Mouse (Mus musculus): ENCODE results near the gene Smad9. TPM values are rescaled to one million over a fixed set of nuclear protein-coding genes. Genes with fewer than 3 reads are reported as not detected.

The Smad9 gene
- polyA plus RNA-seq, 1 experiment = 0.47 TPM

- Histone ChIP-seq H3K27ac (ENCODE audit: control insufficient read depth, insufficient read depth, low read depth, low read length) (no peak overlapping the region), H3K4me1 (ENCODE audit: control insufficient read depth, insufficient read depth, low read length) (peaks cover 7% of the 10 kb centered on the region), H3K36me3 (ENCODE audit: control insufficient read depth, insufficient read depth, low read length) (no peaks in the 10 kb centered on the region), H3K27me3 (ENCODE audit: control insufficient read depth, insufficient read depth, low read length) (no peaks in the 10 kb centered on the region), H3K4me3 (ENCODE audit: control insufficient read depth, low read depth, low read length) (no peak overlapping the region)
- no peak for TF ChIP-seq POLR2A (IDR thresholded peaks at IDR 0.05; ENCODE audit: control insufficient read depth, low read depth, low read length)
- TF ChIP-seq CTCF (IDR thresholded peaks at IDR 0.05; ENCODE audit: control insufficient read depth, insufficient read depth, insufficient replicate concordance, low read depth, low read length) = no peak
These were observed 13.2 kb downstream of the Smad9 start for GRCm38 (mm10) chr3:54768592-54768991.

GRCm38 (mm10) chr3:54769349-54770275, 14.2 kb downstream of the Smad9 start:
- no peak for TF ChIP-seq POLR2A (IDR thresholded peaks at IDR 0.05; ENCODE audit: control insufficient read depth, low read depth, low read length)
- TF ChIP-seq CTCF (IDR thresholded peaks at IDR 0.05; ENCODE audit: control insufficient read depth, insufficient read depth, insufficient replicate concordance, low read depth, low read length) = no peak
- no peaks in the 10 kb centered on the region for H3K27me3 ChIP-seq (ENCODE audit: control insufficient read depth, insufficient read depth, low read length)
- H3K4me3 ChIP-seq (ENCODE audit: control insufficient read depth, low read depth, low read length) = no peak overlapping the region
- no peaks in the 10 kb centered on the region for H3K36me3 ChIP-seq (ENCODE audit: control insufficient read depth, insufficient read depth, low read length)
- H3K4me1 ChIP-seq (ENCODE audit: control insufficient read depth, insufficient read depth, low read length) = peaks cover 5% of the 10 kb centered on the region; the same call in 1 of the 2 replicates
- no peak overlapping the region for H3K27ac ChIP-seq (ENCODE audit: control insufficient read depth, insufficient read depth, low read depth, low read length)

DNA sequence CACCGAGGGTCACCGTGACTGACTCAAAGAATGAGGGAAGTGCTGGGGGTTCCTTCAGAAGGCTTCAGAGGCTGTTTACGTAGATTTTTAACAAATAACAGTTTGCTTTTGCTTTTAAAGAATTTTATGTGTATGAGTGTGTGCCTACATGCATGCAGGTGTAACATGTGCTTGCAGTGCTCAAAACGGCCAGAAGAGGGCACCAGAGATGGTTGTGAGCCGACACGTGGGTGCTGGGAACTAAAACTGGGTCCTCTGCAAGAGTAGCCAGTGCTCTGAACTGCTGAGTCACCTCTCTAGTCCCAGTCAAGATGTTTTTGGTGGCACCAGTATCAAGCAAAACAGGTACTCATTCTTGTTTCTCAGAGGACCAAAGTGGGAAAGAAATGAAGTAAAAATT, 18.2 kb downstream of the Smad9 start:
- no peak overlapping the region for H3K4me3 ChIP-seq (ENCODE audit: control insufficient read depth, low read depth, low read length)
- no peak overlapping the region for H3K27ac ChIP-seq (ENCODE audit: control insufficient read depth, insufficient read depth, low read depth, low read length)
- TF ChIP-seq POLR2A (IDR thresholded peaks at IDR 0.05; ENCODE audit: control insufficient read depth, low read depth, low read length) (no peak), CTCF (IDR thresholded peaks at IDR 0.05; ENCODE audit: control insufficient read depth, insufficient read depth, insufficient replicate concordance, low read depth, low read length) (peak; percentile 88; the same call in 1 of the 2 replicates)
- H3K27me3 ChIP-seq (ENCODE audit: control insufficient read depth, insufficient read depth, low read length) = no peaks in the 10 kb centered on the region
- no peaks in the 10 kb centered on the region for H3K4me1 ChIP-seq (ENCODE audit: control insufficient read depth, insufficient read depth, low read length)
- H3K36me3 ChIP-seq (ENCODE audit: control insufficient read depth, insufficient read depth, low read length) = no peaks in the 10 kb centered on the region

DNA sequence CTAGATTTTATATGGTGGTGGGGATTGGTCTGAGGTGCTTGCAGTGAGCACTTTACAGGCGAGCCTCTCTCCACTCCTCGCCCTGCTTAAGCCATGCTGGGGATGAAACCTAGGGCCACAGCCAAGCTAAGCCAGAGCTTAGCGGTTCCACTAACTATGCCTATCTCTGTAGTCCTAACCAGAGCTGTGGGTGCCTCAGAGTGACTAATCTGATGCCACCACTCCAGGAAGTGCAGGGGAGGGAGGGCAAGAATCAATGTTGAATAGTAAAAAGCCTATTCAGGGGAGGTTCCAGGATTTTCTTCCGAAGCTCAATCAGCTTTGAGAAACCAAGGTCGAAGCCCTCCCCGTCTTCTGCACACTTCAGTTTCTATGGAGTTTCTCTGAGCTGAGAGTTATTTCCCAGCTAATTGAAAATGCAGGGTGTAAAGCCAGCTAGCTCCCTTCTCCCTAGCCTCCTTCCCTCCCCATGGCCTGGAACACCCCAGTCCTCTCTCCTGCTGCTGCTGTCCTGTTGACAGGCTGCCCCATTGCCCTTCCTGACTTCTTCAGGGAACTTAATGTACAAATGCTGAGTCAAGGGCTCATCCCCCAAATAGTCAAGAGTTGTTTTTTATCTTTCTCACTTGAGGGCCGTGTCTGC, 20.7 kb downstream of the Smad9 start:
- TF ChIP-seq POLR2A (IDR thresholded peaks at IDR 0.05; ENCODE audit: control insufficient read depth, low read depth, low read length) = no peak
- TF ChIP-seq CTCF (IDR thresholded peaks at IDR 0.05; ENCODE audit: control insufficient read depth, insufficient read depth, insufficient replicate concordance, low read depth, low read length) = no peak

GRCm38 (mm10) chr3:54790601-54791000, 35.2 kb downstream of the Smad9 start:
- H3K4me1 ChIP-seq (ENCODE audit: control insufficient read depth, insufficient read depth, low read length) = peaks cover 8% of the 10 kb centered on the region
- no peak overlapping the region for H3K27ac ChIP-seq (ENCODE audit: control insufficient read depth, insufficient read depth, low read depth, low read length)
- no peaks in the 10 kb centered on the region for H3K36me3 ChIP-seq (ENCODE audit: control insufficient read depth, insufficient read depth, low read length)
- no peak overlapping the region for H3K4me3 ChIP-seq (ENCODE audit: control insufficient read depth, low read depth, low read length)
- no peaks in the 10 kb centered on the region for H3K27me3 ChIP-seq (ENCODE audit: control insufficient read depth, insufficient read depth, low read length)
- TF ChIP-seq CTCF (IDR thresholded peaks at IDR 0.05; ENCODE audit: control insufficient read depth, insufficient read depth, insufficient replicate concordance, low read depth, low read length) = no peak
- no peak for TF ChIP-seq POLR2A (IDR thresholded peaks at IDR 0.05; ENCODE audit: control insufficient read depth, low read depth, low read length)

More for the DNA sequence above, 20.7 kb downstream of the Smad9 start:
- Histone ChIP-seq H3K4me1 (ENCODE audit: control insufficient read depth, insufficient read depth, low read length) (no peaks in the 10 kb centered on the region), H3K4me3 (ENCODE audit: control insufficient read depth, low read depth, low read length) (no peak overlapping the region), H3K36me3 (ENCODE audit: control insufficient read depth, insufficient read depth, low read length) (no peaks in the 10 kb centered on the region), H3K27ac (ENCODE audit: control insufficient read depth, insufficient read depth, low read depth, low read length) (no peak overlapping the region), H3K27me3 (ENCODE audit: control insufficient read depth, insufficient read depth, low read length) (no peaks in the 10 kb centered on the region)

DNA sequence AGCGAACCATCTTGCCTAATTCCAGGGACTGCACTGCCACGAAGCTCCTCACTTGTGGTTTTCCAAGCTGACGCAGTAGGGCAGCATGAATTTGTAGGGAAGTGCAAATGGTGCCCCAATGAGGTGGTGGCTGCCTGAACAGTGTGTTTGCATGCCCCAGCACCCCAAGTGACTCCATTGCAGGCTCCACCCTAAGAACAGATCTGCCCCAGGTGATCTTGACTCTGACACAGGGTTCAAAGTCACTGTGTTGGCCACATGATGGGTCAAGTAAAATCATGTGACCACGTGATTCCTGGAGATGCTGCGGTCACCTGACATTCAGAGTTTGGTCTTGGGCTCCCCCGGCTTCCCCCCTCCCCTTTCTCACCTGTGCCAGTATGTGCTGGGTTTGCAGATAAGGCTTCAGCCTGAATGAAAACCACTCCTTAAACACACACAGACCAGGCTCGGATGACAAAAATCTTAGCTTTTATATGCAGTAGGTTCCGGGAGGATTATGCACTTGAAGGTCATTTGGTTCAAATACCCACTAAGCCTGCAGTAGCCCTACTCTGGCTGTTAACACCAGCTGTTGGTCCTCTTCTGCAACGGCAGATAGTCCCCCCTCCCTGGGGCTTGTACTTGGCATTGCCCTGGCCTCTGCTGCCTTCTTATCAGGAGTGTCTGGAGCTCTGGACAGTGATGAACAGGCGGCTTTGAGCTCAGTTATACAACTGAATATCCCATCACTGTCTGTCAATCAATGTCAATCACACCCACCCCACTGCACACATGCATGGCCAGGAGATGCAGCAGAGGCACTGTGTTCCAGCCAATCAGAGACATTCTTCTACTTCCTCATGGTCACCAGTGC, 36.7 kb downstream of the Smad9 start:
- no peak for TF ChIP-seq POLR2A (IDR thresholded peaks at IDR 0.05; ENCODE audit: control insufficient read depth, low read depth, low read length)
- TF ChIP-seq CTCF (IDR thresholded peaks at IDR 0.05; ENCODE audit: control insufficient read depth, insufficient read depth, insufficient replicate concordance, low read depth, low read length) = no peak
- H3K27ac ChIP-seq (ENCODE audit: control insufficient read depth, insufficient read depth, low read depth, low read length) = no peak overlapping the region
- H3K4me1 ChIP-seq (ENCODE audit: control insufficient read depth, insufficient read depth, low read length) = peaks cover 8% of the 10 kb centered on the region
- no peaks in the 10 kb centered on the region for H3K36me3 ChIP-seq (ENCODE audit: control insufficient read depth, insufficient read depth, low read length)
- no peak overlapping the region for H3K4me3 ChIP-seq (ENCODE audit: control insufficient read depth, low read depth, low read length)
- no peaks in the 10 kb centered on the region for H3K27me3 ChIP-seq (ENCODE audit: control insufficient read depth, insufficient read depth, low read length)

Data from testis, adult 2 months (tissue).